Mouse (Mus musculus) ES-E14 (cell line): ENCODE measurements at regions not wholly inside any gene's neighbourhood (a gene's known extent, or its start where the extent isn't known, plus 50 kb on each side); places are given as distances from the start of the nearest gene placed in this dataset.

ENCODE experiments used
- DNase-seq: peaks from one replicate; pipeline ENCODE4 v3.0.0-alpha.2; 2013; ENCODE audit warnings: low read depth, low spot score
- H3K27ac ChIP-seq: 2 replicates; pipeline ENCODE4 v1.5.1; 2012; ENCODE audit warnings: low read depth, mild to moderate bottlenecking, low read length, moderate library complexity, mixed read lengths; ENCODE audit not compliant: poor library complexity, insufficient read depth, severe bottlenecking
- H3K36me3 ChIP-seq: 2 replicates; pipeline ENCODE4 v1.6.1; 2012; ENCODE audit warnings: mild to moderate bottlenecking, low read length, moderate library complexity, mixed read lengths; ENCODE audit not compliant: control insufficient read depth, poor library complexity, insufficient read depth, severe bottlenecking
- H3K4me1 ChIP-seq, 2 experiments: fragments of 150-350 bp in 1 of 2; sonication (generic) in 1 of 2; 2 replicates each; pipeline ENCODE4 v1.6.1; 2012; ENCODE audit warnings: low read length in 2 of 2, mild to moderate bottlenecking in 1 of 2, mixed read lengths in 1 of 2; ENCODE audit not compliant: control insufficient read depth in 2 of 2, insufficient read depth in 2 of 2, poor library complexity in 1 of 2
- H3K4me3 ChIP-seq, 2 experiments: fragments of 150-350 bp in 1 of 2; sonication (generic) in 1 of 2; 2 replicates each; pipeline ENCODE4 v1.5.1; 2012; ENCODE audit warnings: low read length in 2 of 2, low read depth in 1 of 2, mild to moderate bottlenecking in 1 of 2, mixed read lengths in 1 of 2; ENCODE audit not compliant: insufficient read depth in 1 of 2, poor library complexity in 1 of 2, severe bottlenecking in 1 of 2
- H3K9ac ChIP-seq: 2 replicates; pipeline ENCODE4 v1.6.1; 2012; ENCODE audit warnings: low read depth, mild to moderate bottlenecking, low read length, mixed read lengths; ENCODE audit not compliant: poor library complexity, insufficient read depth, severe bottlenecking
- H3K9me3 ChIP-seq: fragments of 150-350 bp; sonication (generic); 2 replicates; pipeline ENCODE4 v1.6.1; 2012; ENCODE audit warnings: low read depth, mild to moderate bottlenecking, low read length; ENCODE audit not compliant: control insufficient read depth, insufficient read depth
- CHD2 ChIP-seq: IDR thresholded peaks from 2 replicates; pipeline ENCODE4 v1.6.1; 2014; ENCODE audit warnings: mild to moderate bottlenecking, low read depth, low read length, inconsistent platforms
- HCFC1 ChIP-seq: IDR thresholded peaks from 2 replicates; pipeline ENCODE4 v1.6.1; 2012; ENCODE audit warnings: low read length, inconsistent platforms, borderline replicate concordance; ENCODE audit not compliant: insufficient read depth
- MAFK ChIP-seq: IDR thresholded peaks from 2 replicates; pipeline ENCODE4 v1.6.1; 2014; ENCODE audit warnings: mild to moderate bottlenecking, low read depth, low read length, inconsistent platforms; ENCODE audit not compliant: insufficient read depth
- ZC3H11A ChIP-seq: IDR thresholded peaks from 2 replicates; pipeline ENCODE4 v1.6.1; 2012; ENCODE audit warnings: low read depth, mild to moderate bottlenecking, inconsistent platforms, low read length, borderline replicate concordance
- ZNF384 ChIP-seq: IDR thresholded peaks from 2 replicates; pipeline ENCODE4 v1.6.1; 2012; ENCODE audit warnings: low read depth, low read length, inconsistent platforms
- in situ Hi-C, 2 experiments: fragments of 600-800 bp; cut with MboI; formaldehyde crosslinking; loops; one replicate each; pipeline ENCODE4 v1.15.1; 2025; ENCODE audit warnings: low sequenced_read_pairs in 2 of 2, inconsistent platforms in 1 of 2; ENCODE audit not compliant: unreplicated experiment in 2 of 2

DNA sequence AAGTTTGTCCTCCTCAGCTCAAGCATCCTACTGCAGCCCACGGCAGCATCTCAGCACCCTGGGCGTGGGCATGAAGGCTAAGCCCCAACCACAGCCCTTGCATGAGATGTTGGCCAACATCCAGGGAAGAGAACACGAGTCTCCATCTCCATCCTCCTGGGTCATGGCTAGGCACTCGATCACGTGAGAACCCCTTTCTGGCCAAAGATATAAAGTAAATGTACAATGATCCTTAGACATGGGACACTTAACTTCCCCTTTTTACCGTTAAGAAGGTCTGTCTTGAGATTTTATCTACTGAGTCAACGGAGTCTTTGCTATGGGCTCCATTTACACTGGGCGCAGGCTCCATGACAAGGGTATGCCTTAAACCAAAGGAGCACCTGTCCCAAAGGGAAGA is 232.8 kb upstream of the Habp2 start:
- Histone ChIP-seq H3K4me3 (no peak overlapping the region), H3K9me3 (no peaks in the 10 kb centered on the region), H3K36me3 (no peaks in the 10 kb centered on the region), H3K27ac (no peak overlapping the region), H3K9ac (no peak overlapping the region), H3K4me1 (no peaks in the 10 kb centered on the region)
- no peak for DNase-seq
- in situ Hi-C loops, result no loop called here
- no peak for TF ChIP-seq ZNF384

DNA sequence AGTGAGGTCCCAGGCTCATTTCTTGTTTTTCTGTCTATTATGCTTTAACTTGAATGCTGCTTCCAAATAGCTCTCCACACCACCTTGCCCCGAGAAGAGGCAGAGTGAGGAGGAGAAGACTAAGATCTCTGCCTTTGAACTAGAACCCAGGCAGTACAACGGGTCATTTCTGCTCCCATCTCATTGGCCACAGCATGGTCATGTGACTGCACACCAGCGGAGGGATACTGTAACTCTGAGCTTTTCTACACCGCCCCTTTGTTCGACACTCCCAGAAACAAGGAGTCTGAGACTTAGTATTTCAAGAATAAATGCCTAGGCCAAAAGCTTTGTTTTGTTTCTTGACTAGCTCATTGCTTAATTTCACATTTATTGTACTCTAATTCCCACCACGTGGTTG is 230.5 kb upstream of the Habp2 start:
- H3K9me3 ChIP-seq, result no peaks in the 10 kb centered on the region
- no peak for DNase-seq
- H3K4me3 ChIP-seq, result no peak overlapping the region
- TF ChIP-seq ZC3H11A (no peak), CHD2 (no peak), HCFC1 (no peak), MAFK (no peak)
- no peaks in the 10 kb centered on the region for H3K36me3 ChIP-seq
- no peak overlapping the region for H3K9ac ChIP-seq
- no peaks in the 10 kb centered on the region for H3K4me1 ChIP-seq
- in situ Hi-C loops, result no loop called here
- H3K27ac ChIP-seq, result no peak overlapping the region

DNA sequence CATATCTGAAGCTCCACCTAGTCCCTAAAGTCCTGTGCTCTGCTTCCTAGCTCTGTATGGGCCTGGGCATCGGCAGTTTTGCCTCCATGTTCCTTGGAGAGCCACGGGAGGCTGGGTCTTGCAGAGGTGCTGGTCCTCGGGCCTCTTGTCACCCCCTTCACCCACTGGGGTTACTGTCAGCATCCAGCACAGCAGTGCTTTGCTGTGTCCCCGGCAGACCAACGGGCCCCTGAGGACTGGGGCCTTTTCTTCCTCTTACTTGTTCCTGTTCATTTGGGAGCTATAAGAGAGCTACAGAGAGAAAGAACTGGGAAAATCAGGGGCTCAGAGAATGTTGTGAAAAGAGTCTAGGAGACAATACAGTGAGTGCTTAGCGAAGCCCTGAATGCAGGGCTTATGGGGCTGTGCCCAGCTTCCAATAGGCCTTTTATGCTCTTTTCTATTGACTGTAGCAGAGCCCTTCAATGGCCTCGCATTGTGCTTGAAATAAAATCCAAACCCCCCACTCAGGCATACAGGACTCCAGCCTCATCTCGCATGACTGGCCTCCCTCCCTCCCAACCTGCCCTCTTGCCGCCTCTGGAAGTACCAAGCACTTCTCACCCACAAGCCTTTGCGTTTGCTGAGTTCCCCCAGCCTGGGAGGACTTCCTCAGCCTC is 224.9 kb upstream of the Habp2 start:
- in situ Hi-C loops, result no loop called here
- Histone ChIP-seq H3K27ac (no peak overlapping the region), H3K9me3 (no peaks in the 10 kb centered on the region), H3K36me3 (no peaks in the 10 kb centered on the region), H3K4me3 (no peak overlapping the region), H3K9ac (no peak overlapping the region), H3K4me1 (no peaks in the 10 kb centered on the region)
- no peak for TF ChIP-seq ZC3H11A
- TF ChIP-seq HCFC1, result no peak
- TF ChIP-seq ZNF384, result no peak
- TF ChIP-seq MAFK, result no peak
- TF ChIP-seq CHD2, result no peak
- DNase-seq, result no peak

DNA sequence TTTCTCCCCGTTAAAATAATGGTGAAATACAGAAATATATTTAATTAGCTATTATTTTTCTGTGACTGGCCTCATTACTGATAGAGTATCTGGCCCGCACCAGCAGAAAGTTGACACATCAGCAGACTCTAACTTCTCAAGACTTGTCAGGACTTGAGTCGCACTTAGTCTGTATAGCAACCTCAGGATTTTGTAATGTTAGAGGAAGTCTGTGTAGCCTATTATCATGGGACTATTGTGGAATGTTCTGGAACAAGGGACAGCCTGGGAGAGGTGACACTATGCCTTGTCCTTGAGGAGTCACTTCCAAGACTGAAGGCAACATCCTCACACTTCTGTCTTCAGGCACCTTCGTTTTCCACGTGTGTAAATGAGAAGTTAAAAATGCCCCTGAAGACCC is 223.8 kb upstream of the Habp2 start:
- DNase-seq, result no peak
- no peaks in the 10 kb centered on the region for H3K4me1 ChIP-seq
- no peak overlapping the region for H3K9ac ChIP-seq
- no peak for TF ChIP-seq HCFC1
- no peak for TF ChIP-seq ZC3H11A
- TF ChIP-seq MAFK, result no peak
- TF ChIP-seq ZNF384, result no peak
- no peak for TF ChIP-seq CHD2
- in situ Hi-C loops, result no loop called here
- no peak overlapping the region for H3K4me3 ChIP-seq
- no peaks in the 10 kb centered on the region for H3K36me3 ChIP-seq
- no peak overlapping the region for H3K27ac ChIP-seq
- H3K9me3 ChIP-seq, result no peaks in the 10 kb centered on the region

DNA sequence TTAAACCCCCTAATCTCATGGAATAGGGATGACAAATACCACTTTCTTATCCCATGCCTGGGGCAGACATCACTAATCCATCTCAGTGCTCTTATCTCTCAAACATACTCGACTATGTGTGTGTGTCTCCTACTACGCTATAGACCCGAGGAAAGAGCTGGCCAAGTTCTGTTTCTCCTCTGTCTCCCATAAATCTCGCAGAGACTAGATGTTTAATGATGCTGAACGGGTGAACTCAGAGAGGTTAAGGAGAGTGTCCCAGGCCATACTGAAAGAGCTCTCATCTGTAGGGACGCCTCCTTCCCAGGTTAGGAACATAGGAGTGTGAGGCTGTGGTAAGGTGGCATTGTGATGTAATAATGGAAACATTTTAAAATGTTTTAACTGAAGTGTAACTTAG is 221.2 kb upstream of the Habp2 start:
- TF ChIP-seq CHD2 (no peak), HCFC1 (no peak), ZC3H11A (no peak), ZNF384 (no peak), MAFK (no peak)
- H3K9ac ChIP-seq, result no peak overlapping the region
- no peak for DNase-seq

More for the DNA sequence above, 221.2 kb upstream of the Habp2 start:
- no peak overlapping the region for H3K4me3 ChIP-seq
- H3K9me3 ChIP-seq, result no peaks in the 10 kb centered on the region
- no peaks in the 10 kb centered on the region for H3K4me1 ChIP-seq
- H3K27ac ChIP-seq, result no peak overlapping the region
- H3K36me3 ChIP-seq, result no peaks in the 10 kb centered on the region
- in situ Hi-C loops, result no loop called here
